Mouse (Mus musculus): ENCODE data around the gene Spats1.

GRCm38 (mm10) chr17:45458516-45458915 is 16.7 kb downstream of the Spats1 start:
- TF ChIP-seq CTCF (IDR thresholded peaks at IDR 0.05; ENCODE audit: low read depth) (no peak), EP300 (IDR thresholded peaks at IDR 0.05; ENCODE audit: low read depth) (no peak)

Measured in liver, postnatal 0 days (tissue).